Mouse (Mus musculus) heart, embryonic 10.5 days (tissue): ENCODE data around the gene Ppil3. TPM values are rescaled to one million over a fixed set of nuclear protein-coding genes. Genes with fewer than 3 reads are reported as not detected.

ENCODE experiments used
- DNase-seq: peaks from one replicate; pipeline ENCODE4 v3.0.0-alpha.2; 2017; ENCODE audit warnings: low spot score
- H3K27ac ChIP-seq: fragments of 300-500 bp; sonication (generic); 2 replicates; pipeline ENCODE4 v1.5.1; 2016; ENCODE audit warnings: mild to moderate bottlenecking
- H3K27me3 ChIP-seq: fragments of 300-500 bp; sonication (generic); 2 replicates; pipeline ENCODE4 v1.6.1; 2016; ENCODE audit warnings: mild to moderate bottlenecking; ENCODE audit not compliant: poor library complexity, insufficient read depth, severe bottlenecking
- H3K36me3 ChIP-seq: fragments of 300-500 bp; sonication (generic); 2 replicates; pipeline ENCODE4 v1.6.1; 2016; ENCODE audit warnings: mild to moderate bottlenecking, moderate library complexity
- H3K4me1 ChIP-seq: fragments of 300-500 bp; sonication (generic); 2 replicates; pipeline ENCODE4 v1.6.1; 2016; ENCODE audit warnings: mild to moderate bottlenecking
- H3K4me3 ChIP-seq: fragments of 300-500 bp; sonication (generic); 2 replicates; pipeline ENCODE4 v1.5.1; 2016; ENCODE audit warnings: mild to moderate bottlenecking, moderate library complexity
- H3K9me3 ChIP-seq: fragments of 300-500 bp; sonication (generic); 2 replicates; pipeline ENCODE4 v1.6.1; 2016; ENCODE audit warnings: mild to moderate bottlenecking, moderate library complexity
- WGBS: fragments of 180-500 bp; shearing (Covaris S2); methylation state at CpG from one replicate; pipeline ENCODE4 v1.1.7; 2016; 5-methylcytosine and 5-hydroxymethylcytosine counted together
- polyA plus RNA-seq: library from polyadenylated mRNA; unstranded; fragments of >200 nt; fragmentation: Nextera tagmentation; extraction: Ambion mirVana; gene quantifications from 2 replicates; pipeline ENCODE4 v1.2.1, GENCODE M21; 2016

The Ppil3 gene
- polyA plus RNA-seq: 43.0 and 47.7 TPM in 2 replicates

- H3K4me3 ChIP-seq: peak within 1 kb of the TSS; percentile 75
- H3K27ac ChIP-seq: peak within 1 kb of the TSS; percentile 92
- H3K9me3 ChIP-seq: no peaks in the 10 kb centered on the region
- peaks cover 18% of the 10 kb centered on the region for H3K4me1 ChIP-seq
- WGBS: 1% methylated on average over 33 of the region's 33 CpGs
- H3K36me3 ChIP-seq: peaks cover 43% of the 10 kb centered on the region
- peak; percentile 96 for DNase-seq
- no peaks in the 10 kb centered on the region for H3K27me3 ChIP-seq
Observed at GRCm38 (mm10) chr1:58445143-58445722, at the start of gene Ppil3, which contains the start of gene Nif3l1. Gene Ppil3 (minus strand): TSS chr1:58445486. Gene Nif3l1 (plus strand): TSS chr1:58445151.

- no peak for DNase-seq
- Histone ChIP-seq H3K4me3 (no peak overlapping the region), H3K27ac (no peak overlapping the region), H3K4me1 (no peaks in the 10 kb centered on the region), H3K9me3 (no peaks in the 10 kb centered on the region), H3K27me3 (no peaks in the 10 kb centered on the region), H3K36me3 (peaks cover 83% of the 10 kb centered on the region)
- WGBS: 94% methylated on average over 4 of the region's 4 CpGs
Observed at GRCm38 (mm10) chr1:58482647-58483046, 37.4 kb upstream of the Ppil3 start.

DNA sequence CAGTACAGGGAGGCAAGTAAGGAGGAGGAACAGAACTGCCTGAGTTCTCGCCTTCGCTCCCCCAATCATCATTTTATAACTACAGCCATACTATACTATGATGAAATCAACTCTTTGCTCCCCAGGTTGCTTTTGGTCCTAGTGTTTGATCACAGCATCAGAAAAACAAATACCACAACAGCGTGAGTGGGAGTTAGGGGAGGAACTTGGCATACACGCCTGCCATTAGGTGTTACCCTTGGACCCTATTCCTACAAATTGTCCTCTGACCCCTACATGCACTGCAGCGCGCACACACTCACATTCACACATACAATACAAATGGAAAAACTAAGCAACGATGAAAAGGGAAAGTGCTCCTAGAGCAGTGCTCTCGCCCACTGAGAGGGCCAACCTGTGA, 30.4 kb upstream of the Ppil3 start:
- Histone ChIP-seq H3K27me3 (no peaks in the 10 kb centered on the region), H3K27ac (no peak overlapping the region), H3K36me3 (peaks cover 88% of the 10 kb centered on the region), H3K4me1 (no peaks in the 10 kb centered on the region), H3K9me3 (no peaks in the 10 kb centered on the region), H3K4me3 (no peak overlapping the region)
- 94% methylated on average over 8 of the region's 8 CpGs for WGBS
- no peak for DNase-seq

DNA sequence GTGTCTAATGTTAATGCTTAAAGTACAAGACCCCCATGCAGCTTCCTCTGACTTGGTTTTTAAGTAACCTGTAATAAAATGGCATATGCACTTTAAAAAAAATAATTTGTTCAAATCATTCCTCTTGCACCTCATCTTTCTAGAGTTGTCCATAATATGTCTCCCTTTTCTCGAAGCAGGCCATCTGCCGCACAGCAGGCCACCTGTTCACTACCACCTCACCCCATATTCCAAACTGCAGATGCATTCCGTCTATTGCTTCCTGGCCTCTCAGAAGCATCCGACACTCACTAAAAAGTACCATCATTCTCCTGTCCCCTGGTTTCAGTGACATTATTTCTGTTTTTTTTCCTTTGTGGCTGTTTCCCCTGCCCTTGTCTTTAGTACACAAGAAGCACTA, 20.3 kb upstream of the Ppil3 start:
- peaks cover 91% of the 10 kb centered on the region for H3K36me3 ChIP-seq
- no peaks in the 10 kb centered on the region for H3K27me3 ChIP-seq
- WGBS: 96% methylated on average over 4 of the region's 4 CpGs

DNA sequence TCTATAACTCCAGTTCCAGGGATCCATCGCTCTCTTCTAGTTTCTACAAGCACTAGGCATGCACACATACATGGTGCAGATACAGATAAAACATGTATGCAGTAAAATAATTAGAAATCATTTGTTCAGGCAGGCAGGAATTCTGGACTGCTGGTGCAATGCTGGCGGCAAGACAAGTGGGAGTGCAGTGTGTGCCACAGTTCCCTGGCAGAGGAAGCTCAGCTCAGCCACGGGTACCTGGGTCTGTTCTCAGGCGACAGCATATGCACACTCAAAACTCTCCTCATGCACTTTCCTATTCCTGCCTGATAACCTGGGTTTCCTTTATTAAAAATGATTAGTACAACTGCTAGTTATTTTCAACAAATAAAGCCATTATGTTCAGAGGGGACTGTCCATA, 19.8 kb upstream of the Ppil3 start:
- WGBS: 88% methylated on average over 4 of the region's 4 CpGs
- peaks cover 91% of the 10 kb centered on the region for H3K36me3 ChIP-seq
- H3K9me3 ChIP-seq: no peaks in the 10 kb centered on the region
- H3K27me3 ChIP-seq: no peaks in the 10 kb centered on the region
- H3K4me3 ChIP-seq: no peak overlapping the region
- no peak for DNase-seq
- H3K4me1 ChIP-seq: no peaks in the 10 kb centered on the region
- H3K27ac ChIP-seq: no peak overlapping the region

More for the DNA sequence above, 20.3 kb upstream of the Ppil3 start:
- no peak overlapping the region for H3K27ac ChIP-seq
- no peak overlapping the region for H3K4me3 ChIP-seq
- no peaks in the 10 kb centered on the region for H3K9me3 ChIP-seq
- no peak for DNase-seq
- H3K4me1 ChIP-seq: no peaks in the 10 kb centered on the region

DNA sequence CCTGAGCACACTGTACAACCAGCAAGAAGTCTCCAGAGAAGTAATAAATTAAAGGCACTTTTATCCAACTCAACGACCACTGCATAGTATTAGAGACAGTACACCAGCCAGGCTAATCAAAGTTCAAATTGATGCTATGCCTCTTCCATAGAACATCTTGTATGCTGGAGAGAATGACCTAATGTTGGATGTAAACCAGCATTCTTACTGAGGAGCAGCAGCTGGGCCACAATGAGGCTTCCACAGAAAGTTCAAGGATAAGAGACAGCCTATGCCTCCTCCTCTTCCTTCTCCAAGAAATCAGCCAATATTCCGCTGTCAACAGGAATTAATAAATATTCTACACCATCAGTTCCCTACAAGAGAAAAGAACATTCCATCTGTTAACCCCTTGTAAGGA, 18.6 kb upstream of the Ppil3 start:
- Histone ChIP-seq H3K36me3 (peaks cover 91% of the 10 kb centered on the region), H3K27ac (no peak overlapping the region), H3K9me3 (no peaks in the 10 kb centered on the region), H3K4me1 (no peaks in the 10 kb centered on the region), H3K4me3 (no peak overlapping the region), H3K27me3 (no peaks in the 10 kb centered on the region)
- 85% methylated on average over 2 of the region's 2 CpGs for WGBS
- DNase-seq: no peak

DNA sequence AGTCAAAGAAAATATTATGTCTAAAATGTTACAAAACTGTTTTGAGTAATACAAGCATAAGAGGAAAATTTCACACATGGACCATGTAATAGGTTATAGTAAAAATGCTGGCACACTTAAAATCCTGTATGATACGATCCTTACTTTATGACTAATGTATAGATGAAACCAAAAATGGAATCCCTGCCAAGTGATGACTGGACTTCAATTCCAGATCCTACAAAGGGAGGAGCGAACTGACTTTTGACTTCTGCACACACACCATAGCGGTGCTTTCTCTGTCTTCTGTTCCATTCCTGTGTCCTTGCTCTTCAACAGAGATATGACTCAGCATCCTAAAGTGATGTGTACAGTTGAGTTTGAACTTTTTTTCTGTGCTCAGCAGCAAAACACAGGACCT, 15.3 kb upstream of the Ppil3 start:
- Histone ChIP-seq H3K9me3 (no peaks in the 10 kb centered on the region), H3K27ac (no peak overlapping the region), H3K4me3 (no peak overlapping the region), H3K4me1 (no peaks in the 10 kb centered on the region), H3K27me3 (no peaks in the 10 kb centered on the region), H3K36me3 (peaks cover 98% of the 10 kb centered on the region)
- no peak for DNase-seq
- 95% methylated on average over 3 of the region's 3 CpGs for WGBS

DNA sequence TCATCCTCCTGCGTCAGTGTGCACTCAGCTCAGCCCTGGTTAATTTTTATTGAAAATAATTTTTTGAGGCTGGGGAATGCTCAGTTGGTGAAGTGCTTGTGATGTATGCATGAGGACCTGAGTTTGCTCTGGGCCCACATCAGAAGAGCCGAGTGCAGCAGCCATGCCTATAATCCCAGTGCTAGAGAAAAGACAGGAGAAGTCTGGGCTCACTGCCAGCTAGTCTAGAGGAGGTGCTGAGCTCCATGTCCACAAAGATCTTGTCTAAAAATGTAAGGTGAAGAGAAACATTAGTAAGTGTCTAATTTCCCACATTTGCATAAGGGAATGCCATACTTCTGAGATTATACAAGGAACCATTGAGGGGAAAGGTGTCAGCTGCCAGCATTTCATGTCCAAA, 13.6 kb upstream of the Ppil3 start:
- Histone ChIP-seq H3K27me3 (no peaks in the 10 kb centered on the region), H3K27ac (no peak overlapping the region), H3K4me1 (no peaks in the 10 kb centered on the region), H3K36me3 (peaks cover 98% of the 10 kb centered on the region), H3K9me3 (no peaks in the 10 kb centered on the region), H3K4me3 (no peak overlapping the region)
- DNase-seq: no peak
- 84% methylated on average over 2 of the region's 2 CpGs for WGBS

- no peaks in the 10 kb centered on the region for H3K27me3 ChIP-seq
- H3K4me3 ChIP-seq: no peak overlapping the region
- no peaks in the 10 kb centered on the region for H3K4me1 ChIP-seq
- peaks cover 98% of the 10 kb centered on the region for H3K36me3 ChIP-seq
- no peaks in the 10 kb centered on the region for H3K9me3 ChIP-seq
- no peak overlapping the region for H3K27ac ChIP-seq
- DNase-seq: no peak
- WGBS: 85% methylated on average over 5 of the region's 5 CpGs
Observed at GRCm38 (mm10) chr1:58458175-58458574, 12.9 kb upstream of the Ppil3 start.

DNA sequence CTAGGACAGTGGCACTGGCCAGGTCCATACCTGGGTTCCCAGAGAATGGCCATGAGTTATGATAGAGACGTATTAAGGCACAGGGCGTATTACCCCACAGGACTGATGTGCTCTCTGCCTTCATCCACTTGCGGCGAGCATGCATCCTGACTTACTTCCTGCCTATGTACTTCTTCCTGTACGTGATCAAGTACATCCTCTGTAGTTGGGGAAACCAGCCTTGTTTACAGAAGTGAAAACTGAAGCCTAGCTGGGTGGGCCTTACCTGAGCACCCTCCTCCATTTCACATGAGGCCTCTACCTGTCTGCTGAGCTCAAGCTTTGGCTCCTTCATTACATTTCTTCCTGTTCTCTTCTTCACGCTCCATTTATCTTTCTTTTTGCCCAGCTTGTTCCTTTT, 9.0 kb upstream of the Ppil3 start:
- Histone ChIP-seq H3K4me1 (no peaks in the 10 kb centered on the region), H3K4me3 (no peak overlapping the region), H3K27ac (no peak overlapping the region), H3K9me3 (no peaks in the 10 kb centered on the region), H3K36me3 (peaks cover 90% of the 10 kb centered on the region), H3K27me3 (no peaks in the 10 kb centered on the region)
- WGBS: 86% methylated on average over 6 of the region's 6 CpGs
- no peak for DNase-seq

DNA sequence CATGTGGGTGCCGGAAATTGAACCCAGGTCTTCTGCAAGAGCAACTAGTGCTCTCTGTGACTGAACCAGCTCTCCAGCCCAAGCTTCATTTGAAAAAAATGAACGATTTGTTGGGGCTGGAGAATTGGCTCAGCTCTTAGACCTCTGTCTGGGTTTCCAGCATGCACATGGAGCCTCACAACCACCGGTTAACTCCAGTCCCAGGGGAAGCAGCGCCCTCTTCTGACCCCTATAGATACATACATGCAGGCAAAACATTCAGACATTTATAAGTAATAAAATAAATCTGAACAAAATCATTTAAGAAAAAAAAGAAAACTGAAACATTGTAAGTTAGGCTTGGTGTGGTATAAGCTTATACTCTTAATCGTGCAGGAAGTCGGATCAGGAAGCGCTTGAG, 3.1 kb upstream of the Ppil3 start:
- Histone ChIP-seq H3K27me3 (no peaks in the 10 kb centered on the region), H3K4me3 (no peak overlapping the region), H3K9me3 (no peaks in the 10 kb centered on the region), H3K4me1 (peaks cover 18% of the 10 kb centered on the region), H3K27ac (no peak overlapping the region), H3K36me3 (peaks cover 51% of the 10 kb centered on the region)
- DNase-seq: no peak
- WGBS: 90% methylated on average over 7 of the region's 7 CpGs

DNA sequence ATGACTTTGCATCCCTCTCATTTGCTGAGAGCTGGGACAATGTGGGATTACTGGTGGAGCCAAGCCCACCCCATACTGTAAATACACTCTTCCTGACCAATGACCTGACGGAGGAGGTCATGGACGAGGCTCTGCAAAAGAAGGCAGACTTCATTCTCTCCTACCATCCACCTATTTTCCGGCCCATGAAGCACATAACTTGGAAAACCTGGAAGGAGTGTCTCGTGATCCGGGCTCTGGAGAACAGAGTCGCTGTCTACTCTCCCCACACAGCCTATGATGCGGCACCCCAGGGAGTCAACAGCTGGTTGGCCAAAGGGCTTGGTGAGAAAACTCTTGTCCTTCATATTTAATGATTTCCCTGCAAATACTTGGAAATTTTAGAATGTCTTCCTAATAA, 2.5 kb upstream of the Ppil3 start:
- no peaks in the 10 kb centered on the region for H3K27me3 ChIP-seq
- no peak overlapping the region for H3K4me3 ChIP-seq
- no peak for DNase-seq
- WGBS: 92% methylated on average over 7 of the region's 7 CpGs
- H3K4me1 ChIP-seq: peaks cover 18% of the 10 kb centered on the region
- H3K9me3 ChIP-seq: no peaks in the 10 kb centered on the region
- no peak overlapping the region for H3K27ac ChIP-seq
- H3K36me3 ChIP-seq: peaks cover 45% of the 10 kb centered on the region

DNA sequence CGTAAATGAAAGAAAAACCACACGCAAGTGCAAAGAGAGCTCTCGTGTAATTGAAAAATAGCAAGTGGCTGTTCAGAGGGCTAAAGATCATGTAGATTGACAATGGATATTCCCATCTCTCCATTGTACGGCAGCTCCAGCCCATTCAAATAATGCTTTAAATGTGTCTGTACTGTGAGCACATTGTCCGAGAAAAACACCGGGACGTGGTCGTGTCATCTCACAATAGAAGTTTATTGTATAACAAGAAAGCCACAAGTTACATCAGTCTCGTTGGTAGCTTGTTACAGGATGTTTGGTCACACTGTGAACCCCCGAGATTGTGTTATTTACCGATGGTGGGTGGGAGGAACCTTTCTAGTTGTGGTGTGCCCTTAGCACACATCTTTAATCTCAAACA, 575 bp upstream of the Ppil3 start:
- H3K9me3 ChIP-seq: no peaks in the 10 kb centered on the region
- H3K4me3 ChIP-seq: peak overlapping the region; percentile 75
- H3K27ac ChIP-seq: peak overlapping the region; percentile 92
- no peak for DNase-seq
- WGBS: 16% methylated on average over 11 of the region's 11 CpGs
- peaks cover 18% of the 10 kb centered on the region for H3K4me1 ChIP-seq
- H3K36me3 ChIP-seq: peaks cover 43% of the 10 kb centered on the region
- no peaks in the 10 kb centered on the region for H3K27me3 ChIP-seq

- H3K27me3 ChIP-seq: no peaks in the 10 kb centered on the region
- DNase-seq: no peak
- peaks cover 18% of the 10 kb centered on the region for H3K4me1 ChIP-seq
- peak overlapping the region; percentile 92 for H3K27ac ChIP-seq
- H3K4me3 ChIP-seq: peak overlapping the region; percentile 75
- peaks cover 47% of the 10 kb centered on the region for H3K36me3 ChIP-seq
- no peaks in the 10 kb centered on the region for H3K9me3 ChIP-seq
- WGBS: 10% methylated on average over 10 of the region's 10 CpGs
Observed at GRCm38 (mm10) chr1:58444691-58445090, 595 bp downstream of the Ppil3 start.
